Mouse (Mus musculus) layer of hippocampus, postnatal 36 days (tissue): ENCODE measurements around the gene Myh4. TPM values are rescaled to one million over a fixed set of nuclear protein-coding genes. Genes with fewer than 3 reads are reported as not detected.

Experiments
- total RNA-seq, 2 experiments: library from RNA; stranded (reverse); gene quantifications; 2 replicates each; pipeline ENCODE4 v1.2.3; 2021

The Myh4 gene
- total RNA-seq, 2 experiments from 2014 or later = 0.08 to 0.15 TPM

Other genes starting within 250 kb of the Myh4 start
- gene Tmem220, start 212.9 kb upstream of the Myh4 start, total RNA-seq = under 1 TPM; 0.42 to 0.56 TPM
- gene Adprm, start 185.4 kb upstream of the Myh4 start, total RNA-seq = 10 to 100 TPM; 24.1 to 30.7 TPM
- 1 to 10 TPM; 9.4 to 9.9 TPM for gene Sco1, start 185.4 kb upstream of the Myh4 start, total RNA-seq
- gene Myh3, start 159.7 kb upstream of the Myh4 start, total RNA-seq = under 1 TPM; 0.55 to 0.76 TPM
- gene Myh2, start 67.0 kb upstream of the Myh4 start, total RNA-seq = under 1 TPM; 0.13 to 0.15 TPM
- gene Myh1, start 38.0 kb upstream of the Myh4 start, total RNA-seq = under 1 TPM; 0.10 to 0.23 TPM
- 1 to 10 TPM; 1.3 to 1.4 TPM for gene Myh8, start 39.1 kb downstream of the Myh4 start, total RNA-seq
- gene Myh13, start 83.6 kb downstream of the Myh4 start, total RNA-seq = under 1 TPM in 1 of 2 experiments, not detected in 1; 0.07 TPM
- 100 to 1,000 TPM; 398 to 444 TPM for gene Gas7, start 217.4 kb downstream of the Myh4 start, total RNA-seq